Mouse (Mus musculus): Measurements from ENCODE around the gene Zfp366.

GRCm38 (mm10) chr13:99186859-99187258 is 2.2 kb downstream of the Zfp366 start:
- no peak for TF ChIP-seq EP300 (IDR thresholded peaks at IDR 0.05; ENCODE audit: insufficient read depth, low read depth, low read length)
- no peak for TF ChIP-seq CTCF (IDR thresholded peaks at IDR 0.05; ENCODE audit: low read depth, low read length)

Measured in ES-Bruce4 (cell line).